Mouse (Mus musculus) inflammation-experienced regulatory T-cells, adult 6 months (primary cell): Measurements from ENCODE around the gene Cts6. TPM values are rescaled to one million over a fixed set of nuclear protein-coding genes. Genes with fewer than 3 reads are reported as not detected.
A peak's percentile ranks its signal among the peaks of the same experiment; 100 is the strongest.
"Not testable (repeated sequence)": the region's sequence is repeated elsewhere in the genome, so short reads cannot be mapped to it uniquely, and the experiment has no call there.

ENCODE experiments used
- ATAC-seq: one replicate; pipeline ENCODE4 v1.8.0; 2017
- polyA plus RNA-seq, 3 experiments: library from polyadenylated mRNA; unstranded; fragments of 100-300 nt; shearing (Covaris generic); gene quantifications; one replicate each; pipeline ENCODE4 v1.2.1; 2017

The Cts6 gene
- polyA plus RNA-seq = under 1 TPM in 1 of 3 experiments, not detected in 2; 0.24 TPM

- ATAC-seq = no peak
Measured at GRCm38 (mm10) chr13:61203310-61203709, at the start of gene Cts6. Cts6 (minus strand) TSS chr13:61203410.

- peak; percentile 67 for ATAC-seq
Measured at GRCm38 (mm10) chr13:61241076-61241947, 38.1 kb upstream of the Cts6 start.

GRCm38 (mm10) chr13:61185151-61185933 lies 17.9 kb downstream of the Cts6 start:
- ATAC-seq = not testable (repeated sequence)

DNA sequence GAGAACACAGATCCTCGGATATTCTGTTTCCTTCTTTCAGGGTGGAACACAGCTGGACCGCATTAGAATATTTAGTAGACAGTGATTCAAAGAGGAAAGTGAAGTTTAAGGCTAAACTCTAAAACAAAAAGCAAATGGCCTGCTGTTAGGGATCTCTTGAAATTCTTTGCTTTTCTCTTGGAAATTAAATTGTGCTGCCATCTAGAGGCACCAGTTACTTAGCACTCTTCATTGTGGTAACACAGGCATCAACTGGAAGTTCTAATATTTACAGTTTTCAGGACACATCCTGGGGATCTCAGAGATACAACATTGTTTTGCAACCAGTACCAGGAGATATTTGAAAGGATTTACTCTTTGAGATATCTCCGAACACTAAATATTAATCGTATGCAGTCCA lies 38.6 kb downstream of the Cts6 start:
- ATAC-seq = no peak

GRCm38 (mm10) chr13:61164156-61164555 lies 39.1 kb downstream of the Cts6 start, which contains the start of gene Ctsr:
Ctsr (minus strand) TSS chr13:61164256.
- ATAC-seq = no peak

Other genes with a start within 250 kb of the Cts6 start
- gene Ctsj, start 197.5 kb downstream of the Cts6 start, polyA plus RNA-seq = not detected
- gene Ctsq, start 162.8 kb downstream of the Cts6 start, polyA plus RNA-seq = not detected
- under 1 TPM in 1 of 3 experiments, not detected in 2; 0.32 TPM for gene Ctsr, start 39.2 kb downstream of the Cts6 start, polyA plus RNA-seq
- gene Cts8, start 51.9 kb upstream of the Cts6 start, polyA plus RNA-seq = under 1 TPM in 1 of 3 experiments, not detected in 2; 0.13 TPM
- not detected for gene Gm49398, start 85.4 kb upstream of the Cts6 start, polyA plus RNA-seq
- not detected for gene Cts7, start 154.8 kb upstream of the Cts6 start, polyA plus RNA-seq